Mouse (Mus musculus): ENCODE data around the gene Trim15. TPM values are rescaled to one million over a fixed set of nuclear protein-coding genes. Genes with fewer than 3 reads are reported as not detected.

The Trim15 gene
- polyA plus RNA-seq, 1 experiment from 2014 or later: 0.20 TPM

- Histone ChIP-seq H3K9me3 (ENCODE audit: control insufficient read depth, low read length) (no peaks in the 10 kb centered on the region), H3K9ac (ENCODE audit: low read length) (no peak overlapping the region), H3K27ac (ENCODE audit: low read depth, low read length) (no peak overlapping the region), H3K27me3 (ENCODE audit: control insufficient read depth, insufficient read depth, low read length) (no peaks in the 10 kb centered on the region), H3K36me3 (ENCODE audit: control insufficient read depth, insufficient read depth, low read length) (peaks cover 3% of the 10 kb centered on the region; the same call in 1 of the 2 replicates), H3K4me2 (ENCODE audit: low read depth, low read length, severe bottlenecking) (no peak overlapping the region), H3K4me3 (ENCODE audit: low read depth, low read length) (no peak overlapping the region), H3K4me1 (replicated peaks; ENCODE audit: control insufficient read depth, insufficient read depth, low read length) (no peaks in the 10 kb centered on the region)
- no peak for ATAC-seq (replicated peaks; ENCODE audit: low FRiP score)
- WGBS: 91% methylated on average over 4 of the region's 4 CpGs
- DNase-seq (ENCODE audit: low spot score): no peak
Measured at GRCm38 (mm10) chr17:36856236-36856635, 10.8 kb downstream of the Trim15 start.

- H3K9ac ChIP-seq (ENCODE audit: low read length): no peak overlapping the region
- ATAC-seq (replicated peaks; ENCODE audit: low FRiP score): no peak
- 87% methylated on average over 3 of the region's 3 CpGs for WGBS
- H3K36me3 ChIP-seq (ENCODE audit: control insufficient read depth, insufficient read depth, low read length): peaks cover 7% of the 10 kb centered on the region; the same call in 1 of the 2 replicates
- no peak overlapping the region for H3K4me2 ChIP-seq (ENCODE audit: low read depth, low read length, severe bottlenecking)
- no peak for DNase-seq (ENCODE audit: low spot score)
- H3K27me3 ChIP-seq (ENCODE audit: control insufficient read depth, insufficient read depth, low read length): no peaks in the 10 kb centered on the region
- H3K9me3 ChIP-seq (ENCODE audit: control insufficient read depth, low read length): no peaks in the 10 kb centered on the region
- H3K27ac ChIP-seq (ENCODE audit: low read depth, low read length): no peak overlapping the region
- no peaks in the 10 kb centered on the region for H3K4me1 ChIP-seq (replicated peaks; ENCODE audit: control insufficient read depth, insufficient read depth, low read length)
- H3K4me3 ChIP-seq (ENCODE audit: low read depth, low read length): no peak overlapping the region
Measured at GRCm38 (mm10) chr17:36855484-36855883, 11.5 kb downstream of the Trim15 start.

GRCm38 (mm10) chr17:36851627-36852026 is 15.4 kb downstream of the Trim15 start:
- Histone ChIP-seq H3K27ac (ENCODE audit: low read depth, low read length) (no peak overlapping the region), H3K9ac (ENCODE audit: low read length) (no peak overlapping the region), H3K4me3 (ENCODE audit: low read depth, low read length) (no peak overlapping the region), H3K27me3 (ENCODE audit: control insufficient read depth, insufficient read depth, low read length) (no peaks in the 10 kb centered on the region), H3K9me3 (ENCODE audit: control insufficient read depth, low read length) (no peaks in the 10 kb centered on the region), H3K4me2 (ENCODE audit: low read depth, low read length, severe bottlenecking) (no peak overlapping the region), H3K4me1 (replicated peaks; ENCODE audit: control insufficient read depth, insufficient read depth, low read length) (no peaks in the 10 kb centered on the region), H3K36me3 (ENCODE audit: control insufficient read depth, insufficient read depth, low read length) (peaks cover 7% of the 10 kb centered on the region; the same call in 1 of the 2 replicates)
- no peak for DNase-seq (ENCODE audit: low spot score)
- no peak for ATAC-seq (replicated peaks; ENCODE audit: low FRiP score)
- 94% methylated on average over 5 of the region's 5 CpGs for WGBS

DNA sequence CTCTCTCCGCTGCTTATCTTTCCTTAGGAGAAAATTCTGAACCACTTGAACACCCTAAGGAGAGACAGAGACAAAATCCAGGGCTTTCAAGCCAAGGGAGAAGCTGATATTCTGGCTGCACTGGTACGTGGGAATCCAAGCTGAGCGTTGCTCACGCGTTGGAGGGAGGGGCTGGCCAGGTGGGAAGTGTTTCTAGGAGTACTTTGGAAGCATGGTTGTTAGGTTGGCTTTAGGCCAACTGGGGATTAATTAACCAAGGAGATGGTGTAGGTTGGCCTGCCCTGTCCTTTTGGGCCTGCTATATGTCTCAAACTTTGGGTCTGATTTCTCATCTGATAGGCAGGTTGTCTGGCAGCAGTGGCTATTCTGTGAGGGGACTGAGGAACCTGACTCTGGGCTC is 15.8 kb downstream of the Trim15 start:
- Histone ChIP-seq H3K4me3 (ENCODE audit: low read depth, low read length) (no peak overlapping the region), H3K27ac (ENCODE audit: low read depth, low read length) (no peak overlapping the region), H3K9ac (ENCODE audit: low read length) (no peak overlapping the region), H3K4me1 (replicated peaks; ENCODE audit: control insufficient read depth, insufficient read depth, low read length) (no peaks in the 10 kb centered on the region), H3K27me3 (ENCODE audit: control insufficient read depth, insufficient read depth, low read length) (no peaks in the 10 kb centered on the region), H3K9me3 (ENCODE audit: control insufficient read depth, low read length) (no peaks in the 10 kb centered on the region), H3K36me3 (ENCODE audit: control insufficient read depth, insufficient read depth, low read length) (peaks cover 7% of the 10 kb centered on the region; the same call in 1 of the 2 replicates), H3K4me2 (ENCODE audit: low read depth, low read length, severe bottlenecking) (no peak overlapping the region)
- DNase-seq (ENCODE audit: low spot score) (no peak), ATAC-seq (replicated peaks; ENCODE audit: low FRiP score) (no peak)
- whole genome bisulfite sequencing: 93% methylated on average over 5 of the region's 5 CpGs

DNA sequence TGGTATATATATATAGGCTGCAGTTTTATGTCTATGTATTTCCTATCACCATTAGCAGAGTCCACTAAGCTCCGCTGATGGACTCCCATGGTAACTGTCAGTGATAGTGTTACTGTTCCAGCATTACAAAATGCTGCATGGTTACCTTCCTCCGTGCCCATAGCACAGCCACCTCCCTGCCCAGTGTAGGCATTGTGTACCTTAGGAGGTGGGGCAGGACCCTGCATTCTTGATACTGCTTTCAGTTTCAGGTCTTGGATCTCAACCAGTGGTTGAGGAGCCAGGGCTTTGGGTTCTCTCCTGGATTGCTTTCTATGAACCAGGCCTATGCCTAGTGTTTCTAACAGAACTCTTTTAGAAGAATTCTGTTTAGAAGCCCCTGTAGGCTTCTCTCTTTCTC is 17.0 kb downstream of the Trim15 start:
- 93% methylated on average over 2 of the region's 2 CpGs for WGBS
- H3K9me3 ChIP-seq (ENCODE audit: control insufficient read depth, low read length): no peaks in the 10 kb centered on the region
- H3K27ac ChIP-seq (ENCODE audit: low read depth, low read length): no peak overlapping the region
- H3K4me1 ChIP-seq (replicated peaks; ENCODE audit: control insufficient read depth, insufficient read depth, low read length): no peaks in the 10 kb centered on the region
- no peak overlapping the region for H3K4me3 ChIP-seq (ENCODE audit: low read depth, low read length)
- ATAC-seq (replicated peaks; ENCODE audit: low FRiP score): no peak
- H3K36me3 ChIP-seq (ENCODE audit: control insufficient read depth, insufficient read depth, low read length): peaks cover 7% of the 10 kb centered on the region; the same call in 1 of the 2 replicates
- no peak for DNase-seq (ENCODE audit: low spot score)
- no peak overlapping the region for H3K9ac ChIP-seq (ENCODE audit: low read length)
- H3K27me3 ChIP-seq (ENCODE audit: control insufficient read depth, insufficient read depth, low read length): no peaks in the 10 kb centered on the region
- H3K4me2 ChIP-seq (ENCODE audit: low read depth, low read length, severe bottlenecking): no peak overlapping the region

GRCm38 (mm10) chr17:36848911-36849310 is 18.1 kb downstream of the Trim15 start:
- ATAC-seq (replicated peaks; ENCODE audit: low FRiP score) (no peak), DNase-seq (ENCODE audit: low spot score) (no peak)
- H3K27me3 ChIP-seq (ENCODE audit: control insufficient read depth, insufficient read depth, low read length): no peaks in the 10 kb centered on the region
- H3K27ac ChIP-seq (ENCODE audit: low read depth, low read length): no peak overlapping the region
- no peaks in the 10 kb centered on the region for H3K4me1 ChIP-seq (replicated peaks; ENCODE audit: control insufficient read depth, insufficient read depth, low read length)
- 92% methylated on average over 5 of the region's 5 CpGs for WGBS
- no peak overlapping the region for H3K4me2 ChIP-seq (ENCODE audit: low read depth, low read length, severe bottlenecking)
- H3K4me3 ChIP-seq (ENCODE audit: low read depth, low read length): no peak overlapping the region
- H3K36me3 ChIP-seq (ENCODE audit: control insufficient read depth, insufficient read depth, low read length): peaks cover 7% of the 10 kb centered on the region; the same call in 1 of the 2 replicates
- no peaks in the 10 kb centered on the region for H3K9me3 ChIP-seq (ENCODE audit: control insufficient read depth, low read length)
- H3K9ac ChIP-seq (ENCODE audit: low read length): no peak overlapping the region

DNA sequence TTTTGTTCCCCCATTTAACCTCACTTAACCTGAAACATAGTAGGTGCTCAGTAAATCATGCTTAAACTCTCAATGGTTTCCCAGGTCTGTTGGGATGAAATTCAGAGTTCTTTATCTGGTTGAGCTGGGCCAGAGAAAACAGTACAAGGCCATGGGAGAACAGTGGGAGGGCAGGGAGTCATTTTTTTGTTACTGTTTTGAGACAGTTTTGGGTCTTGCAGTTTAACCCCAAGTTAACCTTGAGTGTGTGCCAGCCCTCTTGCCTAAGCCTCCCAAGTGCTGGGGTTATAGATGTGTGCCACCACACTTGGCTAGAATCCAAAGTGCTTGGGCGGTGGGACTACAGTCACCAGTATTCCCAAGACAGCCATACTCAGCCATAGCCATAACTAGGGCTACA is 22.3 kb downstream of the Trim15 start:
- no peak for ATAC-seq (replicated peaks; ENCODE audit: low FRiP score)
- Histone ChIP-seq H3K27ac (ENCODE audit: low read depth, low read length) (no peak overlapping the region), H3K4me3 (ENCODE audit: low read depth, low read length) (no peak overlapping the region), H3K27me3 (ENCODE audit: control insufficient read depth, insufficient read depth, low read length) (no peaks in the 10 kb centered on the region), H3K4me2 (ENCODE audit: low read depth, low read length, severe bottlenecking) (no peak overlapping the region), H3K9ac (ENCODE audit: low read length) (no peak overlapping the region), H3K4me1 (replicated peaks; ENCODE audit: control insufficient read depth, insufficient read depth, low read length) (no peaks in the 10 kb centered on the region), H3K36me3 (ENCODE audit: control insufficient read depth, insufficient read depth, low read length) (no peaks in the 10 kb centered on the region), H3K9me3 (ENCODE audit: control insufficient read depth, low read length) (no peaks in the 10 kb centered on the region)
- DNase-seq (ENCODE audit: low spot score): no peak
- WGBS: 79% methylated on average over 1 of the region's 1 CpGs

DNA sequence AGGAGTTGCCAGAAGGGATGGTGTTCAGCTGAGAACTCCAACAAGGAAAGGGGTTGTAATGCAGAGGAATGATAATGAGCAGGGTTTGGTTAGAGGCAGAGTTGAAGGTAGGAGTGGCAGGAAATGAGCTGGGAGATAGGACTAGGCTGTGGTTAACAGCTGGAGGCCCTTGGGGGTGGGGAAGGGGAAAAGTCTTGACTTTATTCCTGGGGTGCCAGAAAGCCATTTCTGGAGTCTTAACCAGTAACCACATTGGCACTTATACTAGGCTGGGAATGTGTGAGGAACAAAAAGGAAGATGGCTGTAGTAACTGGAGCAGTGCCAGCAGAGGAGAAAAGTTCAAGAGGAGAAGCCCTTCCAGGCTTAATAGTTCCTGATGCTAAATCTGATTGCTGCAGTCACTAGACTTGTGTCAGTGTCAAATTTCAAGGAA is 22.7 kb downstream of the Trim15 start:
- Histone ChIP-seq H3K27me3 (ENCODE audit: control insufficient read depth, insufficient read depth, low read length) (no peaks in the 10 kb centered on the region), H3K36me3 (ENCODE audit: control insufficient read depth, insufficient read depth, low read length) (no peaks in the 10 kb centered on the region), H3K27ac (ENCODE audit: low read depth, low read length) (no peak overlapping the region), H3K9me3 (ENCODE audit: control insufficient read depth, low read length) (no peaks in the 10 kb centered on the region), H3K9ac (ENCODE audit: low read length) (no peak overlapping the region), H3K4me3 (ENCODE audit: low read depth, low read length) (no peak overlapping the region), H3K4me2 (ENCODE audit: low read depth, low read length, severe bottlenecking) (no peak overlapping the region), H3K4me1 (replicated peaks; ENCODE audit: control insufficient read depth, insufficient read depth, low read length) (no peaks in the 10 kb centered on the region)
- no peak for ATAC-seq (replicated peaks; ENCODE audit: low FRiP score)
- DNase-seq (ENCODE audit: low spot score): no peak

- no peak overlapping the region for H3K9ac ChIP-seq (ENCODE audit: low read length)
- 86% methylated on average over 7 of the region's 7 CpGs for WGBS
- no peaks in the 10 kb centered on the region for H3K27me3 ChIP-seq (ENCODE audit: control insufficient read depth, insufficient read depth, low read length)
- no peaks in the 10 kb centered on the region for H3K4me1 ChIP-seq (replicated peaks; ENCODE audit: control insufficient read depth, insufficient read depth, low read length)
- DNase-seq (ENCODE audit: low spot score) (peak; percentile 23), ATAC-seq (replicated peaks; ENCODE audit: low FRiP score) (no peak)
- H3K4me2 ChIP-seq (ENCODE audit: low read depth, low read length, severe bottlenecking): no peak overlapping the region
- H3K4me3 ChIP-seq (ENCODE audit: low read depth, low read length): no peak overlapping the region
- no peaks in the 10 kb centered on the region for H3K9me3 ChIP-seq (ENCODE audit: control insufficient read depth, low read length)
- H3K36me3 ChIP-seq (ENCODE audit: control insufficient read depth, insufficient read depth, low read length): no peaks in the 10 kb centered on the region
- H3K27ac ChIP-seq (ENCODE audit: low read depth, low read length): no peak overlapping the region
Measured at GRCm38 (mm10) chr17:36843696-36844095, 23.3 kb downstream of the Trim15 start.
